Mouse (Mus musculus): ENCODE results near the gene Actg1. TPM values are rescaled to one million over a fixed set of nuclear protein-coding genes. Genes with fewer than 3 reads are reported as not detected.
A peak's percentile ranks its signal among the peaks of the same experiment; 100 is the strongest.

Gene Actg1
- polyA plus RNA-seq, 1 experiment from 2014 or later: 463 TPM

DNA sequence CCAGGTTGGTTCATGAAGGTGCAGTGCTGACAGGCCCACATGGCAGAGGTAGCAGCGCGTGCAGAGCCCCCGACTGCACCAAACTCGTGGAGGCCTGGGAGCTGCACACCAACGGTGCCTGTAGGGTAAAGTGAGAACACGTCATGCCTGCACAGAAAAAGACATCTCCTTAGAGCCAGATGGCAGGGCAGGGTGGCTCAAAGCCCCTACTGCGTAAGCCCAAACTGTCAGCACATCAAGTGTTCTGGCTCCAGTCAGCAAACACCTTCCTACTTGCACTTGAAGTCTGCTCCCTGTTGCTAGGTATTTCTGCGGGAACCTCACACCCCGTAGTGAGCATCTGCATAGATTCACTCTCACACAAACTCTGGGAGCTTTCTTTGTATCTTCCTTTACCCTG is 34.2 kb upstream of the Actg1 start:
- no peak overlapping the region for H3K4me2 ChIP-seq (ENCODE audit: low read depth, low read length)
- 91% methylated on average over 9 of the region's 9 CpGs for whole genome bisulfite sequencing (ENCODE audit: insufficient replicate concordance)
- H3K27ac ChIP-seq (ENCODE audit: low read depth): no peak overlapping the region
- ATAC-seq (no peak), DNase-seq (no peak)
- H3K4me1 ChIP-seq (ENCODE audit: insufficient read depth): peaks cover 21% of the 10 kb centered on the region
- no peaks in the 10 kb centered on the region for H3K9me3 ChIP-seq (ENCODE audit: low read length)
- no peak for TF ChIP-seq CTCF (IDR thresholded peaks at IDR 0.05; ENCODE audit: low read depth)
- TF ChIP-seq EP300 (IDR thresholded peaks at IDR 0.05; ENCODE audit: low read depth): no peak
- H3K9ac ChIP-seq (replicated peaks): no peak overlapping the region
- H3K36me3 ChIP-seq (replicated peaks; ENCODE audit: insufficient read depth, low read length): peaks cover 65% of the 10 kb centered on the region
- no peak overlapping the region for H3K4me3 ChIP-seq (ENCODE audit: low read depth, low read length)
- no peaks in the 10 kb centered on the region for H3K27me3 ChIP-seq (ENCODE audit: insufficient read depth, low read length)

DNA sequence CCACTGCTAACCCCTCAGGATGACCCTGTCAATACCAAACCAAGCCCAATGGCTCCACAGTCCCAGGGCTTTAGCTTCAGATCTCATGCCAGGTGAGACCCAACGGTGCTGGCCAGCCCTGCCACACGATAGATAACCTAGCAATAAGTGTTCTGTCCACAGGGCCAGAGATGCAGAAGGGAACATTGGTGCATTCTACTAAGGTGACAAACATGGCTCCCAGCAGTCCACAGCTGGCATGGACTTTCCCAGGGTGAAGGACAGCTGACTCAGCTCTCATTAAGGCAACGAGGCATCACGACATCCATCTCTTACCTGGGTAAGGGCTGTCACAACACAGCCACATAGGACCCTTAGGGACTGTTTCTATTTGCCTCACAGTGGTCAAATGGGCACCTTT is 32.8 kb upstream of the Actg1 start:
- Histone ChIP-seq H3K4me3 (ENCODE audit: low read depth, low read length) (no peak overlapping the region), H3K27ac (ENCODE audit: low read depth) (no peak overlapping the region), H3K9ac (replicated peaks) (no peak overlapping the region), H3K4me2 (ENCODE audit: low read depth, low read length) (no peak overlapping the region), H3K4me1 (ENCODE audit: insufficient read depth) (peaks cover 21% of the 10 kb centered on the region), H3K27me3 (ENCODE audit: insufficient read depth, low read length) (no peaks in the 10 kb centered on the region), H3K9me3 (ENCODE audit: low read length) (no peaks in the 10 kb centered on the region), H3K36me3 (replicated peaks; ENCODE audit: insufficient read depth, low read length) (peaks cover 60% of the 10 kb centered on the region)
- TF ChIP-seq EP300 (IDR thresholded peaks at IDR 0.05; ENCODE audit: low read depth) (no peak), CTCF (IDR thresholded peaks at IDR 0.05; ENCODE audit: low read depth) (no peak)
- 84% methylated on average over 4 of the region's 4 CpGs for WGBS (ENCODE audit: insufficient replicate concordance)
- DNase-seq (no peak), ATAC-seq (no peak)

DNA sequence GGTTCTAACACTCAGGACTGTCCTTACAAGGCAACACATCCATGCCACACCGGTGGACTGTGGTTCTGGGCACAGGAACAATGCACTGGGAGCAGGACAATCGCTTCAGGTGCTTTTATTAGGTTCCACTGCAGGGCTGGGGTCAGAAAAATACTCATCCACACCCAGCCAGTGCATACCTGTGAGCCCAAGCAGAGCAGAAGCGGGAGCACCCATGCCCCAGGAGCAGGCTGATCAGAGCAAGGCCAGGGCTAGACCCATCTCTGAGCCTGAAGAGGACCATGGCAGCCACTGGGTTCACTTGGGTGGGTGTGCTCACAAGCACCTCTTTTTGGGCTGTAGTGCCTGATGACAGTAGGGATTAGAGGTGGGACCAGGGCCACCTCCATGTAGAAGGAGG is 31.9 kb upstream of the Actg1 start:
- Histone ChIP-seq H3K27me3 (ENCODE audit: insufficient read depth, low read length) (no peaks in the 10 kb centered on the region), H3K27ac (ENCODE audit: low read depth) (no peak overlapping the region), H3K4me3 (ENCODE audit: low read depth, low read length) (no peak overlapping the region), H3K9me3 (ENCODE audit: low read length) (no peaks in the 10 kb centered on the region), H3K4me1 (ENCODE audit: insufficient read depth) (peaks cover 17% of the 10 kb centered on the region), H3K4me2 (ENCODE audit: low read depth, low read length) (no peak overlapping the region), H3K9ac (replicated peaks) (no peak overlapping the region), H3K36me3 (replicated peaks; ENCODE audit: insufficient read depth, low read length) (peaks cover 51% of the 10 kb centered on the region)
- no peak for TF ChIP-seq EP300 (IDR thresholded peaks at IDR 0.05; ENCODE audit: low read depth)
- no peak for TF ChIP-seq CTCF (IDR thresholded peaks at IDR 0.05; ENCODE audit: low read depth)
- DNase-seq (no peak), ATAC-seq (no peak)
- WGBS (ENCODE audit: insufficient replicate concordance): 91% methylated on average over 3 of the region's 3 CpGs

DNA sequence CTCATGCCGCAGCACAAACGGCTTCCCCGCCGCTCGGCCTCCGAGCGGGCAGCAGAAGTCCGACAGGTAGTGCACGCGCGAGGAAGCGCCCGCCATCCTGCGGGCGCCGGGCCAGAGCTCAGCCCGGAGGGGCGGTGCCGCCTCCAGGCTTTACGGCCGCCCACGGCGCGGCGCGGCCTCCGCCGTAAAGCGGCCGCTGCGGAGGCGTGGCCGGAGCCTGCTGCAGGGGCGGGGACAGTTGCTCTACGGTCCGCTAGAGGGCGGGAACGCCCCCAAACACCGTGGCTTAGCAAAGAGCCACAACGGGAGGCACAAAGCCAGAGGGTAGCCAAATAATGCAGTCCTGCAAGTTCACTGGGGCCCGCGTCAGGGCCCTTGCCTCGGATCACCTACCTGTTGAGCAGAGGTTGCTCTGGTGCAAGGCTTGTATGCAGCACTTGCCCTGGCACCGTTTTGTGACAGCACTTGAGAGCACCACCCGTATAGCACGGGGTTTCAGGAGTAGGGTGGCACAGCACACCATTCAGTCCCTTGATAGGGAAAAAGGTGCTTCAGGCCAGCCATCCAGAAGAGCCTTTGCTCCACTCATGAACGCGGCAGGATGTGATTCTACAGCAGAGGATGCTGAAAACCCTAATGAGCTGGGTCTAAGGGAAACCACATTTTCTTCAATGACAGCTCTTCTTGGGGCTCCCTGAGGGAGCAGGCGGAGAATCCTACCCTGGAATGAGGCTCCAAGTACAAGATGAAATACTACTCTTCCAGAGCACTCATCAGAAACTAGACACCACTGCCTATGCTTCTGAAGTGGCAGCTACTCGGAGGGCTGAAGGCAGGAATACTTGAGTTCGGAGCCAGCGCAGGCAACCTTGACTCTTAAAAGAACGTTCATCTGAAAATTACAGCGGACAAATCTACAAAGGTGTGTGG is 30.5 kb upstream of the Actg1 start, which contains the start of gene Faap100:
Gene Faap100 (minus strand): TSS at position 154 of the 930 bp plus-strand sequence.
- Histone ChIP-seq H3K27me3 (ENCODE audit: insufficient read depth, low read length) (no peaks in the 10 kb centered on the region), H3K4me2 (ENCODE audit: low read depth, low read length) (peak within 1 kb of the TSS; percentile 95), H3K9me3 (ENCODE audit: low read length) (no peaks in the 10 kb centered on the region), H3K4me1 (ENCODE audit: insufficient read depth) (peaks cover 17% of the 10 kb centered on the region), H3K27ac (ENCODE audit: low read depth) (peak within 1 kb of the TSS; percentile 59), H3K9ac (replicated peaks) (peak within 1 kb of the TSS; percentile 71), H3K36me3 (replicated peaks; ENCODE audit: insufficient read depth, low read length) (peaks cover 48% of the 10 kb centered on the region), H3K4me3 (ENCODE audit: low read depth, low read length) (peak within 1 kb of the TSS; percentile 71)
- peak; percentile 87 for TF ChIP-seq CTCF (IDR thresholded peaks at IDR 0.05; ENCODE audit: low read depth)
- TF ChIP-seq EP300 (IDR thresholded peaks at IDR 0.05; ENCODE audit: low read depth): no peak
- DNase-seq (peak; percentile 94), ATAC-seq (peak; percentile 93)
- 15% methylated on average over 46 of the region's 54 CpGs for WGBS (ENCODE audit: insufficient replicate concordance)

DNA sequence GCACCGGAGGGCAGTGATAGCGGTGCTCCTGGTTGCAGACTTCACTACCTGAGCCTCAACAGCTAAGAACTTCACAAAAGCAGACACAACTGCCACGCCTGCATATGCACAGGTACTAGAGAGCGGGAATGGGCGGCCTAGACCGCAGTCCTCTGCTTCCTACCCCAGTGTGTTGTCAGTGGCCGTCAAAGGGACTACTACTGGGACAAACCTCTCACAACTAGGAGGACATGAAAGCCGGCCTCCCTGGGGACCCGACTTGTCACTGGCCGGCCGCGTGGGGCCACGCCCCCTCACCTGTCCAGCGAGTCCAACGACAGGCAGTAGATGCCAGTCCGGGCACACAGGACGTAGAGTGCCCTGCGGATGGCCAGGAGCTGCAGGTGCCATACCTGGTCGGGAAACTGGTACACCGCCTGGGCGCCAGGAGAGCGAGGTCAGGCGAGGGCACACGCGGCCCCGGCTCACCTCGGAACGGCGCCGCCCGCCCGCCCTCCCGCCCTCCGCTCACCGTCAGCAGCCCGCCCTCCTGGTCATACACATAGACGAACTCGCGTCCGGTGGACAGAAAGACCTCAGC is 29.8 kb upstream of the Actg1 start:
- ATAC-seq (peak; percentile 68), DNase-seq (peak; percentile 78)
- no peaks in the 10 kb centered on the region for H3K9me3 ChIP-seq (ENCODE audit: low read length)
- peak overlapping the region; percentile 71 for H3K4me3 ChIP-seq (ENCODE audit: low read depth, low read length)
- 2% methylated on average over 36 of the region's 40 CpGs for WGBS (ENCODE audit: insufficient replicate concordance)
- H3K36me3 ChIP-seq (replicated peaks; ENCODE audit: insufficient read depth, low read length): peaks cover 47% of the 10 kb centered on the region
- peak overlapping the region; percentile 95 for H3K4me2 ChIP-seq (ENCODE audit: low read depth, low read length)
- H3K27me3 ChIP-seq (ENCODE audit: insufficient read depth, low read length): no peaks in the 10 kb centered on the region
- H3K4me1 ChIP-seq (ENCODE audit: insufficient read depth): peaks cover 17% of the 10 kb centered on the region
- TF ChIP-seq CTCF (IDR thresholded peaks at IDR 0.05; ENCODE audit: low read depth): no peak
- TF ChIP-seq EP300 (IDR thresholded peaks at IDR 0.05; ENCODE audit: low read depth): no peak
- H3K27ac ChIP-seq (ENCODE audit: low read depth): 0 out of 2 replicates have a peak overlapping the region, but pooled peaks have one; percentile 30
- H3K9ac ChIP-seq (replicated peaks): peak overlapping the region; percentile 71

DNA sequence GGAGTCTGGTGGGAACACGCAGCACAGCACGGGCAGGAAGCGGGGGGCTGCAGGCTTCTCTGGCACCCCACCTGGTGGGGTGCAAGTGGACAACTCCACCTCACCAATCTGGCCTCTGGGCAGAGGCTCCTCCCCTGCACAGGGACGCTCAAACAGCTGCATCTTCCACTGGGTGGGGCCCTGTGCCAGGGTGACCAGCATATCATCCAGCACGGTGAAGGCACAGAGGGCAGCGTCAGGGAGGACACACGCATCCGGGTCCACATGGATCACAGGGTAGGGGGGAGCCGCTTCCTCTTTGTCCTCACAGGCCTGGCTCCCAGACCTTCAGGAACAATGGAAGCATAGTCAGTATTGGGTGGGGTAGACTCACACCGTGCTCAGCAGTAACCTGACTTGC is 29.0 kb upstream of the Actg1 start:
- H3K4me2 ChIP-seq (ENCODE audit: low read depth, low read length): peak overlapping the region; percentile 95
- DNase-seq: no peak
- no peaks in the 10 kb centered on the region for H3K27me3 ChIP-seq (ENCODE audit: insufficient read depth, low read length)
- no peaks in the 10 kb centered on the region for H3K9me3 ChIP-seq (ENCODE audit: low read length)
- no peak overlapping the region for H3K27ac ChIP-seq (ENCODE audit: low read depth)
- no peak for TF ChIP-seq CTCF (IDR thresholded peaks at IDR 0.05; ENCODE audit: low read depth)
- TF ChIP-seq EP300 (IDR thresholded peaks at IDR 0.05; ENCODE audit: low read depth): no peak
- H3K4me1 ChIP-seq (ENCODE audit: insufficient read depth): peaks cover 17% of the 10 kb centered on the region
- H3K36me3 ChIP-seq (replicated peaks; ENCODE audit: insufficient read depth, low read length): peaks cover 39% of the 10 kb centered on the region
- H3K9ac ChIP-seq (replicated peaks): peak overlapping the region; percentile 71; the same call in 1 of the 2 replicates
- ATAC-seq: no peak
- H3K4me3 ChIP-seq (ENCODE audit: low read depth, low read length): no peak overlapping the region
- WGBS (ENCODE audit: insufficient replicate concordance): 70% methylated on average over 10 of the region's 10 CpGs
